Mouse (Mus musculus) neural tube, embryonic 14.5 days (tissue): ENCODE data around the gene Prss28. TPM values are rescaled to one million over a fixed set of nuclear protein-coding genes. Genes with fewer than 3 reads are reported as not detected.

Source experiments
- ATAC-seq: fragments of 200-750 bp; cut with Nextera tagmentation; 2 replicates; pipeline ENCODE4 v1.8.0; 2017; ENCODE audit warnings: low read depth, mild to moderate bottlenecking, moderate TSS enrichment, moderate library complexity
- H3K27ac ChIP-seq: fragments of 300-500 bp; sonication (generic); 2 replicates; pipeline ENCODE4 v1.5.1; 2014; ENCODE audit warnings: low read depth, mild to moderate bottlenecking, control low read depth, low read length, moderate library complexity, mixed read lengths
- H3K27me3 ChIP-seq: fragments of 300-500 bp; sonication (generic); 2 replicates; pipeline ENCODE4 v1.6.1; 2014; ENCODE audit warnings: low read length; ENCODE audit not compliant: control insufficient read depth, insufficient read depth
- H3K36me3 ChIP-seq: fragments of 300-500 bp; sonication (generic); 2 replicates; pipeline ENCODE4 v1.6.1; 2014; ENCODE audit warnings: low read length, mixed read lengths; ENCODE audit not compliant: control insufficient read depth, insufficient read depth
- H3K4me1 ChIP-seq: fragments of 300-500 bp; sonication (generic); 2 replicates; pipeline ENCODE4 v1.6.1; 2014; ENCODE audit warnings: low read length; ENCODE audit not compliant: control insufficient read depth, insufficient read depth
- H3K4me2 ChIP-seq: fragments of 300-500 bp; sonication (generic); 2 replicates; pipeline ENCODE4 v1.6.1; 2014; ENCODE audit warnings: mild to moderate bottlenecking, low read depth, low read length, control low read depth
- H3K4me3 ChIP-seq: fragments of 300-500 bp; sonication (generic); 2 replicates; pipeline ENCODE4 v1.5.1; 2014; ENCODE audit warnings: low read depth, low read length, control low read depth, mixed read lengths
- H3K9ac ChIP-seq: fragments of 300-500 bp; sonication (generic); replicated peaks from 2 replicates; pipeline ENCODE4 v1.6.1; 2014; ENCODE audit warnings: low read depth, mild to moderate bottlenecking, control low read depth, low read length, mixed read lengths
- H3K9me3 ChIP-seq: fragments of 300-500 bp; sonication (generic); 2 replicates; pipeline ENCODE4 v1.6.1; 2016; ENCODE audit warnings: low read length; ENCODE audit not compliant: control insufficient read depth
- WGBS: fragments of 180-500 bp; shearing (Covaris S2); extraction: QIAGEN DNeasy Blood & Tissue Kit; methylation state at CpG from one replicate; pipeline ENCODE4 v1.1.7; 2014; 5-methylcytosine and 5-hydroxymethylcytosine counted together
- polyA plus RNA-seq: library from polyadenylated mRNA; unstranded; fragments of >200 nt; fragmentation: Nextera tagmentation; extraction: Ambion mirVana; gene quantifications from 2 replicates; pipeline ENCODE4 v1.2.1, GENCODE M21; 2014

The Prss28 gene
- polyA plus RNA-seq, 1 experiment from 2014 or later, result not detected

DNA sequence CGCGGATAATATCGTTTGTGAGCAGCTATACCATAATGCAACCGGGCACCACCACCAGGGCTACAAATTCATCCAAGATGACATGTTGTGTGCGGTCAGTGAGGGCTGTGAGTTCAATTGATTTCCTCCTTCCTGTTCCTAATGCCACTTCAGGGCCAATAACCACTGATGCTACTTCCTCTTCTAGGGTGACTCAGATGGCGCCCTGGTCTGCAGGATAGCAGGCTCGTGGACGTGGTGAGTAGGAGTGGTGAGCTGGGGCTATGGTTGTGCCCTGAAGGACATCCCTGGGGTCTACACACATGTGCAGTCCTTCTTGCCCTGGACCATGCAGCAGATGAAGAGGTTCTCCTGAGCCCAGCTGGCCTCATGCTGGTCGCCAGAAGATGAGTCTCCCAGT lies 23.9 kb downstream of the Prss28 start:
- Histone ChIP-seq H3K9ac (no peak overlapping the region), H3K27me3 (peaks cover 2% of the 10 kb centered on the region; the same call in 1 of the 2 replicates), H3K4me1 (no peaks in the 10 kb centered on the region), H3K27ac (no peak overlapping the region), H3K9me3 (no peaks in the 10 kb centered on the region), H3K36me3 (no peaks in the 10 kb centered on the region), H3K4me3 (no peak overlapping the region), H3K4me2 (no peak overlapping the region)
- no peak for ATAC-seq
- WGBS, result 75% methylated on average over 9 of the region's 9 CpGs

DNA sequence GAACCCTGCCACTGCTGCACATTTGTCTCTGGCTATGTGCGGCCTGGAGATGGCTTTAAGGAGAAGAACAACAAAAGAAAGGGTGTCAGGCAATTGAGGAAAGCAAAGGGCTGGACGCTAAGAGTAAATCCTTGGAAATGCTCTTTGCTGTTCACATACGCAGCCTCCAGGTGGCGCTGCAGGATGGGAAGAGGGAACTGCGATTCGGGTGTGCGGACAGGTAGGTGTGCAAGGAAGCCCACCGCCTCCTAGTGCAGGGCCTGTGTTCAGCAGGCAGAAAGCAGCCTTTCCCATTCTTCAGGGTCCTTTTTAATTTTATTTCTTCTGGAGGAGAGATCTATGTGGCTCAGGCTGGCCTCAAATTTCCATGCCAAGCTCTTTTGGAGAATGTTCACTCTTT lies 25.5 kb downstream of the Prss28 start:
- ATAC-seq, result no peak
- H3K27me3 ChIP-seq, result peaks cover 2% of the 10 kb centered on the region; the same call in 1 of the 2 replicates
- WGBS, result under 1% methylated on average over 8 of the region's 8 CpGs
- no peaks in the 10 kb centered on the region for H3K36me3 ChIP-seq
- H3K27ac ChIP-seq, result no peak overlapping the region
- no peak overlapping the region for H3K4me3 ChIP-seq
- no peaks in the 10 kb centered on the region for H3K4me1 ChIP-seq
- no peak overlapping the region for H3K9ac ChIP-seq
- no peaks in the 10 kb centered on the region for H3K9me3 ChIP-seq
- H3K4me2 ChIP-seq, result no peak overlapping the region

GRCm38 (mm10) chr17:25338218-25338617 lies 29.8 kb downstream of the Prss28 start:
- Histone ChIP-seq H3K4me1 (no peaks in the 10 kb centered on the region), H3K36me3 (no peaks in the 10 kb centered on the region), H3K9me3 (no peaks in the 10 kb centered on the region), H3K9ac (no peak overlapping the region), H3K4me2 (no peak overlapping the region), H3K4me3 (no peak overlapping the region), H3K27me3 (peaks cover 2% of the 10 kb centered on the region; the same call in 1 of the 2 replicates), H3K27ac (no peak overlapping the region)
- 85% methylated on average over 4 of the region's 4 CpGs for WGBS
- no peak for ATAC-seq

- H3K4me2 ChIP-seq, result no peak overlapping the region
- WGBS, result 93% methylated on average over 6 of the region's 6 CpGs
- no peak for ATAC-seq
- H3K36me3 ChIP-seq, result no peaks in the 10 kb centered on the region
- no peaks in the 10 kb centered on the region for H3K4me1 ChIP-seq
- no peak overlapping the region for H3K9ac ChIP-seq
- no peak overlapping the region for H3K27ac ChIP-seq
- H3K4me3 ChIP-seq, result no peak overlapping the region
- H3K9me3 ChIP-seq, result no peaks in the 10 kb centered on the region
- no peaks in the 10 kb centered on the region for H3K27me3 ChIP-seq
Measured at GRCm38 (mm10) chr17:25340003-25340402, 31.6 kb downstream of the Prss28 start.

GRCm38 (mm10) chr17:25341490-25341889 lies 33.0 kb downstream of the Prss28 start:
- H3K27ac ChIP-seq, result no peak overlapping the region
- no peaks in the 10 kb centered on the region for H3K4me1 ChIP-seq
- no peak overlapping the region for H3K9ac ChIP-seq
- H3K27me3 ChIP-seq, result no peaks in the 10 kb centered on the region
- no peak overlapping the region for H3K4me2 ChIP-seq
- no peaks in the 10 kb centered on the region for H3K36me3 ChIP-seq
- H3K9me3 ChIP-seq, result no peaks in the 10 kb centered on the region
- 65% methylated on average over 3 of the region's 3 CpGs for WGBS
- ATAC-seq, result no peak
- no peak overlapping the region for H3K4me3 ChIP-seq

DNA sequence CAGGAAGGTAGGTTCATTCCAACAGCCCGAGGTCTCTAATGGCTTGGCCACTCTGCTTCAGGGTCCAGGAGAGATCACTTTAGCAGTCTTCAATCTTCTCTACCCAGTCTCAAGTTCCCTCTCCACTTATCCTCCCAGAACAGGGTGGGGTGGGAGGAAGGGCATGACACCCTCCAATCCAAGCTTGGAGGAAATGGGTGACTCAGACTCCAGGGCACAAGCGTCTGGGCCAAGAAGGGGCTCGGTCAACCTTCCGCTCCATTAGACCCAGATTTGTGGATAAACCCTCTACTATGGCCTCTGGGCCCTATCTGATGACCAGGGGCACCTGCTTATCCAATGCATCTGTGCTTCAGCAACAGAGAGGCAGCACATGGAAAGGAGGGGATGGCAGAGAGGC lies 37.0 kb downstream of the Prss28 start, which contains the start of gene Tpsab1:
Gene Tpsab1 (minus strand): TSS at position 101 of the 400 bp plus-strand sequence.
- Histone ChIP-seq H3K27me3 (no peaks in the 10 kb centered on the region), H3K4me2 (no peak within 1 kb of the TSS), H3K27ac (no peak within 1 kb of the TSS), H3K4me3 (no peak within 1 kb of the TSS), H3K36me3 (no peaks in the 10 kb centered on the region), H3K4me1 (no peaks in the 10 kb centered on the region), H3K9ac (no peak within 1 kb of the TSS), H3K9me3 (no peaks in the 10 kb centered on the region)
- ATAC-seq, result no peak
- WGBS, result 73% methylated on average over 4 of the region's 4 CpGs

- Histone ChIP-seq H3K4me3 (no peak overlapping the region), H3K4me2 (no peak overlapping the region), H3K27me3 (no peaks in the 10 kb centered on the region), H3K9me3 (no peaks in the 10 kb centered on the region), H3K27ac (no peak overlapping the region), H3K9ac (no peak overlapping the region), H3K36me3 (no peaks in the 10 kb centered on the region), H3K4me1 (no peaks in the 10 kb centered on the region)
- WGBS, result 72% methylated on average over 2 of the region's 2 CpGs
- ATAC-seq, result no peak
Measured at GRCm38 (mm10) chr17:25361291-25361690, 52.8 kb downstream of the Prss28 start.

Other genes with a start within 250 kb of the Prss28 start
- 8.1 and 11.5 TPM in 2 replicates for gene Tmem204, start 225.1 kb upstream of the Prss28 start, polyA plus RNA-seq
- 46.4 and 51.6 TPM in 2 replicates for gene Telo2, start 192.7 kb upstream of the Prss28 start, polyA plus RNA-seq
- not detected in 2 replicates for gene Ptx4, start 187.9 kb upstream of the Prss28 start, polyA plus RNA-seq
- gene Clcn7, start 175.3 kb upstream of the Prss28 start, polyA plus RNA-seq, result 26.3 and 26.7 TPM in 2 replicates
- not detected in 2 replicates for gene Ccdc154, start 146.2 kb upstream of the Prss28 start, polyA plus RNA-seq
- not detected in 2 replicates for gene Gm38655, start 133.2 kb upstream of the Prss28 start, polyA plus RNA-seq
- 31.9 and 33.9 TPM in 2 replicates for gene BC003965, start 124.1 kb upstream of the Prss28 start, polyA plus RNA-seq
- gene Unkl, start 120.2 kb upstream of the Prss28 start, polyA plus RNA-seq, result 9.1 and 10.9 TPM in 2 replicates
- 88.4 and 110 TPM in 2 replicates for gene Gnptg, start 68.5 kb upstream of the Prss28 start, polyA plus RNA-seq
- gene Tsr3, start 68.5 kb upstream of the Prss28 start, polyA plus RNA-seq, result 56.4 and 57.1 TPM in 2 replicates
- gene Baiap3, start 52.3 kb upstream of the Prss28 start, polyA plus RNA-seq, result 5.8 and 7.1 TPM in 2 replicates
- gene Ube2i, start 34.0 kb upstream of the Prss28 start, polyA plus RNA-seq, result 405 and 444 TPM in 2 replicates
- not detected in 2 replicates for gene Prss34, start 10.3 kb upstream of the Prss28 start, polyA plus RNA-seq
- not detected in 2 replicates for gene Prss29, start 10.0 kb downstream of the Prss28 start, polyA plus RNA-seq
- not detected in 2 replicates for gene Tpsab1, start 36.9 kb downstream of the Prss28 start, polyA plus RNA-seq
- not detected in 2 replicates for gene Tpsb2, start 57.7 kb downstream of the Prss28 start, polyA plus RNA-seq
- gene Tpsg1, start 60.6 kb downstream of the Prss28 start, polyA plus RNA-seq, result 1.1 and 1.6 TPM in 2 replicates
- gene Cacna1h, start 125.1 kb downstream of the Prss28 start, polyA plus RNA-seq, result 12.3 and 12.8 TPM in 2 replicates
- 0.83 and 0.98 TPM in 2 replicates for gene Tekt4, start 146.0 kb downstream of the Prss28 start, polyA plus RNA-seq
- gene Sstr5, start 188.6 kb downstream of the Prss28 start, polyA plus RNA-seq, result 0.31 and 0.55 TPM in 2 replicates